ENCODE assay signal across 8 mouse cellular contexts in genomic region chr19:5365751-5366150, GRCm38 (mm10). TPM values are rescaled to one million over a fixed set of nuclear protein-coding genes. Genes with fewer than 3 reads are reported as not detected.
DNase-seq lines count a peak whose midpoint lies in the region; ATAC-seq and TF ChIP-seq lines count a peak whose summit lies in the region.

No protein-coding gene starts in this region.

- peaks cover 9% of the 10 kb centered on the region for H3K36me3 ChIP-seq in testis, adult 2 months (ENCODE audit: control insufficient read depth, insufficient read depth, low read length)
- H3K36me3 ChIP-seq in limb, embryonic 11.5 days (ENCODE audit: control insufficient read depth, insufficient read depth, low read length) = peaks cover 22% of the 10 kb centered on the region
- H3K36me3 ChIP-seq in stomach, embryonic 15.5 days = peaks cover 30% of the 10 kb centered on the region

- H3K4me3 ChIP-seq in testis, adult 2 months (ENCODE audit: control insufficient read depth, low read depth, low read length) = peak overlapping the region; percentile 100
- H3K4me3 ChIP-seq in limb, embryonic 11.5 days (ENCODE audit: low read depth, low read length) = peak overlapping the region; percentile 99
- H3K4me3 ChIP-seq in stomach, embryonic 15.5 days (replicated peaks) = peak overlapping the region; percentile 87

- TF ChIP-seq POLR2A in testis, adult 2 months (IDR thresholded peaks at IDR 0.05; ENCODE audit: control insufficient read depth, low read depth, low read length) = no peak

- peak; percentile 58 for DNase-seq in cerebellum, adult 9-11 months
- no peak for DNase-seq in testis, postnatal 10 days (ENCODE audit: low spot score)
- DNase-seq in limb, embryonic 11.5 days (ENCODE audit: low spot score) = no peak
- DNase-seq in cerebellum, postnatal 25 days = no peak
- DNase-seq in kidney, postnatal 10 days = no peak

- no peaks in the 10 kb centered on the region for H3K27me3 ChIP-seq in testis, adult 2 months (ENCODE audit: control insufficient read depth, insufficient read depth, low read length)
- no peaks in the 10 kb centered on the region for H3K27me3 ChIP-seq in limb, embryonic 11.5 days (ENCODE audit: control insufficient read depth, insufficient read depth, low read length)
- no peaks in the 10 kb centered on the region for H3K27me3 ChIP-seq in stomach, embryonic 15.5 days (replicated peaks)

- no peak for TF ChIP-seq CTCF in testis, adult 2 months (IDR thresholded peaks at IDR 0.05; ENCODE audit: control insufficient read depth, insufficient read depth, insufficient replicate concordance, low read depth, low read length)

- no peaks in the 10 kb centered on the region for H3K9me3 ChIP-seq in limb, embryonic 11.5 days (ENCODE audit: control insufficient read depth, low read length)
- no peaks in the 10 kb centered on the region for H3K9me3 ChIP-seq in stomach, embryonic 15.5 days

- no peak for ATAC-seq in cerebellum, adult (ENCODE audit: insufficient number of reproducible peaks, low FRiP score, low TSS enrichment)
- ATAC-seq in limb, embryonic 11.5 days (ENCODE audit: insufficient number of reproducible peaks, low FRiP score, low TSS enrichment, low read depth) = no peak
- no peak for ATAC-seq in stomach, embryonic 15.5 days (ENCODE audit: insufficient read depth, low FRiP score, low read depth)

- H3K27ac ChIP-seq in testis, adult 2 months (ENCODE audit: control insufficient read depth, insufficient read depth, low read depth, low read length) = peak overlapping the region; percentile 84
- H3K27ac ChIP-seq in limb, embryonic 11.5 days (replicated peaks; ENCODE audit: low read depth, low read length) = peak overlapping the region; percentile 92; the same call in 1 of the 2 replicates
- H3K27ac ChIP-seq in stomach, embryonic 15.5 days = peak overlapping the region; percentile 98; the same call in 1 of the 2 replicates

- H3K4me1 ChIP-seq in testis, adult 2 months (ENCODE audit: control insufficient read depth, insufficient read depth, low read length) = peaks cover 20% of the 10 kb centered on the region
- peaks cover 15% of the 10 kb centered on the region for H3K4me1 ChIP-seq in limb, embryonic 11.5 days (ENCODE audit: control insufficient read depth, insufficient read depth, low read length)
- peaks cover 21% of the 10 kb centered on the region for H3K4me1 ChIP-seq in stomach, embryonic 15.5 days

- H3K9ac ChIP-seq in limb, embryonic 11.5 days (ENCODE audit: low read length) = peak overlapping the region; percentile 89
- peak overlapping the region; percentile 37; the same call in 1 of the 2 replicates for H3K9ac ChIP-seq in stomach, embryonic 15.5 days

- peak overlapping the region; percentile 91 for H3K4me2 ChIP-seq in limb, embryonic 11.5 days (ENCODE audit: low read depth, severe bottlenecking)
- H3K4me2 ChIP-seq in stomach, embryonic 15.5 days = peak overlapping the region; percentile 90

- 21% methylated on average over 11 of the region's 11 CpGs for WGBS in limb, embryonic 11.5 days
- 17% methylated on average over 11 of the region's 11 CpGs for WGBS in stomach, embryonic 15.5 days

RNA-seq across cellular contexts. Expression of gene Eif1ad, which starts 0.8 kb away (rescaled TPM):
- 24.5 and 26.9 TPM in 2 replicates for polyA plus RNA-seq in testis, adult 2 months (2012; rRNA removed)
- 78.9 and 89.3 TPM in 2 replicates for polyA plus RNA-seq in limb, embryonic 11.5 days (2014; fragmentation: Nextera tagmentation; extraction: Ambion mirVana)
- polyA plus RNA-seq in stomach, embryonic 15.5 days (2015; fragmentation: Nextera tagmentation; extraction: Ambion mirVana) = 48.0 and 51.2 TPM in 2 replicates

RNA-seq across cellular contexts. Expression of gene Banf1, which starts 1.2 kb away (rescaled TPM):
- 105 and 120 TPM in 2 replicates for polyA plus RNA-seq in testis, adult 2 months (2012; rRNA removed)
- 522 and 532 TPM in 2 replicates for polyA plus RNA-seq in limb, embryonic 11.5 days (2014; fragmentation: Nextera tagmentation; extraction: Ambion mirVana)
- polyA plus RNA-seq in stomach, embryonic 15.5 days (2015; fragmentation: Nextera tagmentation; extraction: Ambion mirVana) = 433 and 441 TPM in 2 replicates

RNA-seq across cellular contexts. Expression of gene Cst6, which starts 16.4 kb away (rescaled TPM):
- 0.85 and 1.5 TPM in 2 replicates for polyA plus RNA-seq in testis, adult 2 months (2012; rRNA removed)
- 0.64 and 1.2 TPM in 2 replicates for polyA plus RNA-seq in limb, embryonic 11.5 days (2014; fragmentation: Nextera tagmentation; extraction: Ambion mirVana)
- 7.9 and 13.9 TPM in 2 replicates for polyA plus RNA-seq in stomach, embryonic 15.5 days (2015; fragmentation: Nextera tagmentation; extraction: Ambion mirVana)

RNA-seq across cellular contexts. Expression of gene Sart1, which starts 22.8 kb away (rescaled TPM):
- polyA plus RNA-seq in testis, adult 2 months (2012; rRNA removed) = 27.4 and 32.8 TPM in 2 replicates
- polyA plus RNA-seq in limb, embryonic 11.5 days (2014; fragmentation: Nextera tagmentation; extraction: Ambion mirVana) = 87.1 and 92.5 TPM in 2 replicates
- 74.8 and 75.3 TPM in 2 replicates for polyA plus RNA-seq in stomach, embryonic 15.5 days (2015; fragmentation: Nextera tagmentation; extraction: Ambion mirVana)

RNA-seq across cellular contexts. Expression of gene Catsper1, which starts 30.2 kb away (rescaled TPM):
- polyA plus RNA-seq in testis, adult 2 months (2012; rRNA removed) = 219 and 262 TPM in 2 replicates
- not detected in 2 replicates for polyA plus RNA-seq in limb, embryonic 11.5 days (2014; fragmentation: Nextera tagmentation; extraction: Ambion mirVana)
- polyA plus RNA-seq in stomach, embryonic 15.5 days (2015; fragmentation: Nextera tagmentation; extraction: Ambion mirVana) = not detected in 2 replicates
